Mouse (Mus musculus) hindbrain, embryonic 12.5 days (tissue): ENCODE results near the gene Ube2v1. TPM values are rescaled to one million over a fixed set of nuclear protein-coding genes. Genes with fewer than 3 reads are reported as not detected.
"Not testable (repeated sequence)": the region's sequence is repeated elsewhere in the genome, so short reads cannot be mapped to it uniquely, and the experiment has no call there.

ENCODE experiments used
- ATAC-seq: fragments of 200-750 bp; cut with Nextera tagmentation; 2 replicates; pipeline ENCODE4 v1.8.0; 2017; ENCODE audit warnings: moderate TSS enrichment; ENCODE audit not compliant: low FRiP score
- H3K27ac ChIP-seq: fragments of 300-500 bp; sonication (generic); 2 replicates; pipeline ENCODE4 v1.5.1; 2016; ENCODE audit warnings: mild to moderate bottlenecking
- H3K27me3 ChIP-seq: fragments of 300-500 bp; sonication (generic); 2 replicates; pipeline ENCODE4 v1.6.1; 2016; ENCODE audit warnings: mild to moderate bottlenecking
- H3K36me3 ChIP-seq: fragments of 300-500 bp; sonication (generic); 2 replicates; pipeline ENCODE4 v1.6.1; 2016; ENCODE audit warnings: mild to moderate bottlenecking
- H3K4me1 ChIP-seq: fragments of 300-500 bp; sonication (generic); 2 replicates; pipeline ENCODE4 v1.6.1; 2016
- H3K4me2 ChIP-seq: fragments of 300-500 bp; sonication (generic); replicated peaks from 2 replicates; pipeline ENCODE4 v1.6.1; 2016; ENCODE audit warnings: mild to moderate bottlenecking
- H3K4me3 ChIP-seq: fragments of 300-500 bp; sonication (generic); 2 replicates; pipeline ENCODE4 v1.5.1; 2016; ENCODE audit warnings: mild to moderate bottlenecking
- H3K9ac ChIP-seq: fragments of 300-500 bp; sonication (generic); 2 replicates; pipeline ENCODE4 v1.6.1; 2016; ENCODE audit warnings: mild to moderate bottlenecking, moderate library complexity
- H3K9me3 ChIP-seq: fragments of 300-500 bp; sonication (generic); replicated peaks from 2 replicates; pipeline ENCODE4 v1.6.1; 2016; ENCODE audit warnings: mild to moderate bottlenecking
- WGBS: fragments of 180-500 bp; shearing (Covaris S2); methylation state at CpG from one replicate; pipeline ENCODE4 v1.1.7; 2016; 5-methylcytosine and 5-hydroxymethylcytosine counted together
- polyA plus RNA-seq: library from polyadenylated mRNA; unstranded; fragments of >200 nt; fragmentation: Nextera tagmentation; extraction: Ambion mirVana; gene quantifications from 2 replicates; pipeline ENCODE4 v1.2.1, GENCODE M21; 2016

Gene Ube2v1
- polyA plus RNA-seq, 1 experiment from 2014 or later, result 291 TPM

- peak overlapping the region; percentile 95 for H3K4me2 ChIP-seq
- H3K27me3 ChIP-seq, result no peaks in the 10 kb centered on the region
- ATAC-seq, result no peak
- no peaks in the 10 kb centered on the region for H3K9me3 ChIP-seq
- WGBS, result 83% methylated on average over 5 of the region's 5 CpGs
- peak overlapping the region; percentile 98 for H3K9ac ChIP-seq
- 0 out of 2 replicates have a peak, but pooled peaks cover 11% of the 10 kb centered on the region for H3K36me3 ChIP-seq
- peaks cover 56% of the 10 kb centered on the region for H3K4me1 ChIP-seq
- no peak overlapping the region for H3K27ac ChIP-seq
- H3K4me3 ChIP-seq, result peak overlapping the region; percentile 95
Observed at GRCm38 (mm10) chr2:167630421-167630820, 1.5 kb downstream of the Ube2v1 start.

GRCm38 (mm10) chr2:167629665-167630209 is 2.2 kb downstream of the Ube2v1 start:
- 79% methylated on average over 11 of the region's 11 CpGs for WGBS
- H3K27ac ChIP-seq, result no peak overlapping the region
- H3K9me3 ChIP-seq, result no peaks in the 10 kb centered on the region
- peak overlapping the region; percentile 95 for H3K4me2 ChIP-seq
- H3K9ac ChIP-seq, result peak overlapping the region; percentile 98
- H3K4me1 ChIP-seq, result peaks cover 58% of the 10 kb centered on the region
- H3K4me3 ChIP-seq, result no peak overlapping the region
- 0 out of 2 replicates have a peak, but pooled peaks cover 11% of the 10 kb centered on the region for H3K36me3 ChIP-seq
- ATAC-seq, result no peak
- H3K27me3 ChIP-seq, result no peaks in the 10 kb centered on the region

GRCm38 (mm10) chr2:167628872-167629271 is 3.0 kb downstream of the Ube2v1 start:
- no peak for ATAC-seq
- H3K9me3 ChIP-seq, result no peaks in the 10 kb centered on the region
- H3K27ac ChIP-seq, result peak overlapping the region; percentile 49
- 0 out of 2 replicates have a peak overlapping the region, but pooled peaks have one; percentile 95 for H3K4me2 ChIP-seq
- 0 out of 2 replicates have a peak, but pooled peaks cover 11% of the 10 kb centered on the region for H3K36me3 ChIP-seq
- no peak overlapping the region for H3K4me3 ChIP-seq
- no peaks in the 10 kb centered on the region for H3K27me3 ChIP-seq
- 65% methylated on average over 4 of the region's 4 CpGs for WGBS
- H3K9ac ChIP-seq, result peak overlapping the region; percentile 38; the same call in 1 of the 2 replicates
- H3K4me1 ChIP-seq, result peaks cover 55% of the 10 kb centered on the region

- no peak overlapping the region for H3K4me2 ChIP-seq
- no peaks in the 10 kb centered on the region for H3K9me3 ChIP-seq
- 90% methylated on average over 7 of the region's 7 CpGs for WGBS
- 0 out of 2 replicates have a peak overlapping the region, but pooled peaks have one; percentile 17 for H3K27ac ChIP-seq
- H3K27me3 ChIP-seq, result no peaks in the 10 kb centered on the region
- 0 out of 2 replicates have a peak, but pooled peaks cover 11% of the 10 kb centered on the region for H3K36me3 ChIP-seq
- peaks cover 47% of the 10 kb centered on the region for H3K4me1 ChIP-seq
- no peak for ATAC-seq
- no peak overlapping the region for H3K4me3 ChIP-seq
- H3K9ac ChIP-seq, result no peak overlapping the region
Observed at GRCm38 (mm10) chr2:167627019-167627418, 4.9 kb downstream of the Ube2v1 start.

GRCm38 (mm10) chr2:167625670-167626069 is 6.2 kb downstream of the Ube2v1 start:
- Histone ChIP-seq H3K4me1 (peaks cover 43% of the 10 kb centered on the region), H3K4me3 (no peak overlapping the region), H3K27ac (no peak overlapping the region), H3K9me3 (no peaks in the 10 kb centered on the region), H3K9ac (no peak overlapping the region), H3K27me3 (no peaks in the 10 kb centered on the region), H3K4me2 (no peak overlapping the region), H3K36me3 (0 out of 2 replicates have a peak, but pooled peaks cover 11% of the 10 kb centered on the region)
- no peak for ATAC-seq
- WGBS, result 47% methylated on average over 2 of the region's 2 CpGs

- no peak overlapping the region for H3K4me3 ChIP-seq
- no peak overlapping the region for H3K4me2 ChIP-seq
- no peaks in the 10 kb centered on the region for H3K27me3 ChIP-seq
- no peak overlapping the region for H3K27ac ChIP-seq
- H3K4me1 ChIP-seq, result peaks cover 31% of the 10 kb centered on the region
- ATAC-seq, result no peak
- no peak overlapping the region for H3K9ac ChIP-seq
- 0 out of 2 replicates have a peak, but pooled peaks cover 11% of the 10 kb centered on the region for H3K36me3 ChIP-seq
- no peaks in the 10 kb centered on the region for H3K9me3 ChIP-seq
- WGBS, result 91% methylated on average over 5 of the region's 6 CpGs
Observed at GRCm38 (mm10) chr2:167624368-167625075, 7.4 kb downstream of the Ube2v1 start.

- Histone ChIP-seq H3K27me3 (no peaks in the 10 kb centered on the region), H3K9me3 (no peaks in the 10 kb centered on the region), H3K4me2 (no peak overlapping the region), H3K4me3 (no peak overlapping the region), H3K4me1 (peaks cover 20% of the 10 kb centered on the region), H3K9ac (no peak overlapping the region), H3K27ac (no peak overlapping the region), H3K36me3 (0 out of 2 replicates have a peak, but pooled peaks cover 8% of the 10 kb centered on the region)
- no peak for ATAC-seq
- WGBS, result 82% methylated on average over 5 of the region's 5 CpGs
Observed at GRCm38 (mm10) chr2:167622965-167623364, 8.9 kb downstream of the Ube2v1 start.

- Histone ChIP-seq H3K27me3 (no peaks in the 10 kb centered on the region), H3K4me1 (peaks cover 18% of the 10 kb centered on the region), H3K9ac (no peak overlapping the region), H3K4me2 (no peak overlapping the region), H3K9me3 (no peaks in the 10 kb centered on the region), H3K36me3 (peaks cover 7% of the 10 kb centered on the region), H3K27ac (no peak overlapping the region), H3K4me3 (no peak overlapping the region)
- WGBS, result 86% methylated on average over 13 of the region's 13 CpGs
- no peak for ATAC-seq
Observed at GRCm38 (mm10) chr2:167622352-167622751, 9.5 kb downstream of the Ube2v1 start.

GRCm38 (mm10) chr2:167621255-167622087 is 10.4 kb downstream of the Ube2v1 start:
- H3K4me3 ChIP-seq, result no peak overlapping the region
- peaks cover 15% of the 10 kb centered on the region for H3K4me1 ChIP-seq
- peaks cover 12% of the 10 kb centered on the region for H3K36me3 ChIP-seq
- ATAC-seq, result no peak
- H3K27ac ChIP-seq, result no peak overlapping the region
- H3K27me3 ChIP-seq, result no peaks in the 10 kb centered on the region
- H3K9ac ChIP-seq, result no peak overlapping the region
- 84% methylated on average over 9 of the region's 9 CpGs for WGBS
- H3K9me3 ChIP-seq, result no peaks in the 10 kb centered on the region
- H3K4me2 ChIP-seq, result no peak overlapping the region

- H3K4me2 ChIP-seq, result no peak overlapping the region
- H3K9ac ChIP-seq, result no peak overlapping the region
- no peak overlapping the region for H3K4me3 ChIP-seq
- no peaks in the 10 kb centered on the region; the same call in 1 of the 2 replicates for H3K9me3 ChIP-seq
- ATAC-seq, result no peak
- no peak overlapping the region for H3K27ac ChIP-seq
- peaks cover 7% of the 10 kb centered on the region; the same call in 1 of the 2 replicates for H3K4me1 ChIP-seq
- 63% methylated on average over 4 of the region's 4 CpGs for WGBS
- H3K36me3 ChIP-seq, result peaks cover 50% of the 10 kb centered on the region
- no peaks in the 10 kb centered on the region for H3K27me3 ChIP-seq
Observed at GRCm38 (mm10) chr2:167617472-167617871, 14.4 kb downstream of the Ube2v1 start.

- 90% methylated on average over 3 of the region's 3 CpGs for WGBS
- H3K27me3 ChIP-seq, result no peaks in the 10 kb centered on the region
- no peak overlapping the region for H3K9ac ChIP-seq
- H3K9me3 ChIP-seq, result no peaks in the 10 kb centered on the region; the same call in 1 of the 2 replicates
- H3K27ac ChIP-seq, result no peak overlapping the region
- H3K36me3 ChIP-seq, result peaks cover 54% of the 10 kb centered on the region
- peaks cover 7% of the 10 kb centered on the region; the same call in 1 of the 2 replicates for H3K4me1 ChIP-seq
- ATAC-seq, result no peak
- no peak overlapping the region for H3K4me3 ChIP-seq
- no peak overlapping the region for H3K4me2 ChIP-seq
Observed at GRCm38 (mm10) chr2:167617034-167617433, 14.9 kb downstream of the Ube2v1 start.

GRCm38 (mm10) chr2:167613335-167613734 is 18.6 kb downstream of the Ube2v1 start:
- not testable (repeated sequence) for H3K9ac ChIP-seq, ATAC-seq, H3K4me2 ChIP-seq, H3K27ac ChIP-seq, H3K9me3 ChIP-seq, H3K27me3 ChIP-seq, H3K4me3 ChIP-seq, H3K4me1 ChIP-seq
- H3K36me3 ChIP-seq, result peaks cover 74% of the 10 kb centered on the region
- 96% methylated on average over 7 of the region's 7 CpGs for WGBS
